Mouse (Mus musculus) WW6 (cell line): ENCODE measurements at regions not wholly inside any gene's neighbourhood (a gene's known extent, or its start where the extent isn't known, plus 50 kb on each side); places are given as distances from the start of the nearest gene placed in this dataset.

Experiments
- DNase-seq: peaks from one replicate; pipeline ENCODE4 v3.0.0-alpha.2; 2013; ENCODE audit warnings: low read depth, low spot score

- no peak for DNase-seq
These were observed 662.9 kb downstream of the Nr4a2 start for GRCm38 (mm10) chr2:56460625-56461590.

- no peak for DNase-seq
These were observed 664.4 kb downstream of the Nr4a2 start for GRCm38 (mm10) chr2:56459430-56459829.

GRCm38 (mm10) chr2:56457594-56457993, 666.2 kb downstream of the Nr4a2 start:
- DNase-seq: no peak

- DNase-seq: no peak
These were observed 667.9 kb downstream of the Nr4a2 start for GRCm38 (mm10) chr2:56455856-56456395.

GRCm38 (mm10) chr2:56454611-56455066, 669.2 kb downstream of the Nr4a2 start:
- no peak for DNase-seq

GRCm38 (mm10) chr2:56440916-56441315, 682.9 kb downstream of the Nr4a2 start:
- peak; percentile 33 for DNase-seq
